Mouse (Mus musculus) T-helper 17 cell (primary cell): Measurements from ENCODE around the gene Sdr42e1.

Experiments
- in situ Hi-C, 2 experiments: fragments of 300-600 bp; cut with MboI, MseI; formaldehyde crosslinking; loops; 1 replicate in 1 of 2; 2 replicates in 1 of 2; pipeline ENCODE4 v1.15.1; 2025; ENCODE audit warnings: high pct_unique_total_duplicates in 2 of 2

The Sdr42e1 gene

GRCm38 (mm10) chr8:117667349-117668124 is 6.0 kb downstream of the Sdr42e1 start:
- in situ Hi-C loops = no loop called here

- in situ Hi-C loops = no loop called here
Measured at GRCm38 (mm10) chr8:117660358-117661031, 13.0 kb downstream of the Sdr42e1 start.

DNA sequence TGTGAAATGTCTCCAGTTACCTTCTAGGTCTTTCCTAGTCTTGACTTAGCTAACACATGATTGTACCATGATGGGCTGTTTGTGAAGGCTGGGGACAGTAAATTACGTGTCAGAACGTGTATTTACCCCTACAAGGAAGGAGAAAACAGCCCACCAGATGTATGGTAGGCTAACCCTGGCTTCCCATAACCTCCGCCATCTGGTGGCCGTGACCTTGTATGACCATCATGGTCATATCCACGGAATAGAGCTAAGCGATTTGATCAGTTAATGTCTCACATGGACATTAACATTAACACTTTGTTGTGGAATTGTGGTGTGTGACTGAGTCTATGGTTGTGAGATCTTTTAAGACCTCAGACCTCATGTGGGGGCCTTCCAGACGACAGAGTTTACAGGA is 14.5 kb downstream of the Sdr42e1 start:
- in situ Hi-C loops = no loop called here

GRCm38 (mm10) chr8:117652318-117652717 is 21.2 kb downstream of the Sdr42e1 start:
- in situ Hi-C loops = no loop called here

DNA sequence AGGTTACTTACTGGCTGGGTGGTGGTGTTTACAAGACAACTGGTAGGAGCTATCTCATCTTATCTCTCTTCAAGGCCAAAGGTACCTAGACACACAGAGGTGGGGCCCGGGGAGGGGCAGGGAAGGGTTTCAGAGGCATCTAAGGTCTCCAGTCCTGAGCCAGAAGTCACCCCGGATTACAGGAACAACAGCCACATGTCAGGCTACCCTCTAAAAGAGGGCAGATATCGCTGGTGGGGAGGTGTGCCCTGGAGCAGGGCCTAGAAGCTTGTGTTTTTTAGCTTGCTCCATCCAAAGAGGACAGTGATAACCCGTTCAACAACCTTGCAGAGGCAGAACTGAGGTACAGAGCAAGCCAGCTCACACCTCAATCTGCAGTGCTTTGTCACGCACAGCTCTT is 27.0 kb downstream of the Sdr42e1 start:
- in situ Hi-C loops = loop anchor here (10.0 to 25.0 kb wide), 2 partner anchors 218 to 1416 kb away; no protein-coding TSS in a partner anchor

DNA sequence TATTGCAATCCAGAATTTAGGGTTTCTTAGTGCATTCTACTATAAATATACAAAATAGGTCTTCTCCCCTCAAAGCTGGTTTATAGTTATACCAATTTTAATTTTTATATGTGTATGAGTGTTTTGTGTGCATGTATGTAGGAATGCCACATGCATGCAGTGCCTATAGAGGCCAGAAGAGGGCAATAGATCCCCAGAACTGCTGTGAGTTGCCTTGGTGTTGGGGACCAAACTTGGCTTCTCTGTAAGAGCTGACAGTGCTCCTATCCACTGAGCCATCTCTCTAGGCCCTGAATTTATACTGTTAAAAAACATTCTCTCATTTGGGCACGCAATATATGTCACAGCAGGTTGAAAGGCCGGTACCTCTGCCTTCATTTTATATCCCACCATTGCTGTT is 27.5 kb downstream of the Sdr42e1 start:
- in situ Hi-C loops = loop anchor here (10.0 to 25.0 kb wide), 2 partner anchors 219 to 1416 kb away; no protein-coding TSS in a partner anchor

DNA sequence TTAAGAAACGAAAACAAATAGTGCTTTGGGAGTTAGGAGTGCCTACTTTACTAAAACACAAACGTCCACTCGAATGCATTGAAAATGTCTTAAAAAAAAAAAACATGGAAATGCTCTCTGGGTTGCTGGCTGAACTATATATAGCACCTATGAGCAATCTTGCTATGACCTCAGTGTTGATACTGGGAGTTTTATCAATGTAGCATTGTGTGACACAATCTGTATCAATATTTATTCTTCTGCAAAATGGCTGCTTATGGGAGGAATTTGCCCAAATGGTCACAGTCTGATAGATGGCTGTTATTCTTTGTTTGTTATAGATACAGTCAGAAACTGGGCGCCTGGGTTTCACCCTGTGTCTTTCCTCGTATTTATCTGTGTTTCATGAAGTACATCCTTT is 28.0 kb downstream of the Sdr42e1 start:
- in situ Hi-C loops = loop anchor here (10.0 to 25.0 kb wide), 2 partner anchors 219 to 1417 kb away; no protein-coding TSS in a partner anchor

DNA sequence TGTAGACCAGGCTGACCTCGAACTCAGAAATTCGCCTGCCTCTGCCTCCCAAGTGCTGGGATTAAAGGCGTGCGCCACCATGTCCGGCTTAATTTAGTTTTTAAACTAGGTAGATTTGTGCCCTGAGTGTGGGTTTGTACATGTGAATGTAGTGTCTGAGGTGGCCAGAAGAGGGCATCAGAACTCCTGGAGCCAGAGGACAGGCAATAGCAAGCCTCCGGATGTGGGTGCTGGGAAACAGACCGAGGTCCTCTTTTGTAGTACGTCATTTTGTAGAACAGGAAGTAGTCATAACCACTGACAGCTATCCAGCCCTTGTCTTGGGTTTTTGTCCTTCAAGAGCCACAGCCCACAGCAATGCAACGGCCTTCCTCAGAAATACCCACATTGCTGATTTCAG is 33.9 kb downstream of the Sdr42e1 start:
- in situ Hi-C loops = loop anchor here (10.0 to 25.0 kb wide), 2 partner anchors 225 to 1423 kb away; no protein-coding TSS in a partner anchor

DNA sequence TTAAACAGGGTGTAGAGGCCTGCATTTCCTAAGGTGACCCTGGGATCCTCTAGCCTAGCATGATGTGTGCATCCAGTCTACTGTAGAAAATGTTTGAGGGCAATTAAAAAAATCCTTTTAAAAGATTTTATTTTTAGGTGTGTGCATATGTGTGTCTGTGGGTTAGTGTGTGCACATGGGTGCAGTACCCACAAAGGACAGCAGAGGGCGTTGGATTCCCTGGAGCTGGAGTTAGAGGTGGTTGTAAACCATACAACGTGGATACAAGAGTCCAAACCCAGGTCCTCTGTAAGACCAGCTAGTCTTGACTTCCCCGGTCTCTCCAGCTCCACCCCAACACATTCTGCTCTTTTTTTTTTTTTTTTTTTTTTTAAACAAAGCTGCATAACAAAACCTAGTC is 36.0 kb downstream of the Sdr42e1 start:
- in situ Hi-C loops = loop anchor here in 1 of 2 experiments (25.0 kb wide), 1 partner anchor 1425 kb away; no protein-coding TSS in a partner anchor

- in situ Hi-C loops = loop anchor here in 1 of 2 experiments (25.0 kb wide), 1 partner anchor 1428 kb away; no protein-coding TSS in a partner anchor
Measured at GRCm38 (mm10) chr8:117634406-117634805, 39.1 kb downstream of the Sdr42e1 start.

DNA sequence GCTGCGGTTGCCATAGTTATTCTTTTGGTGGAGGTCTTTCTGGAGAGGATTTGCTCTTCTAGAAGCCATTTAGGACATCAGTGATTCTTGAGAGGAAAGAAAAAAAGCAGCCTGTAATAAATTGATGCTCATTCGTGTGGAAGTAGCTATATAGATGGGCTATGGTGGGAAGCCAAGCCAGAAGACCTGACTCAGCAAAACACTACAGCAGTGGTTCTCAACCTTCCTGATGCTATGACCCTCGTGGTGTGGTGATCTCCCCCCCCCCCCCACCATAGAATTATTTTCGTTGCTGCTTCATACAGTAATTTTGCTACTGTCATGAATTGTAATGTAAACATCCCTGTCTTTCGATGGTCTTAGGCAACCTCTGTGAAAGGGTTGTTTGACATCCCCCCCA is 41.0 kb downstream of the Sdr42e1 start:
- in situ Hi-C loops = loop anchor here in 1 of 2 experiments (25.0 kb wide), 1 partner anchor 1430 kb away; no protein-coding TSS in a partner anchor

GRCm38 (mm10) chr8:117627096-117627495 is 46.4 kb downstream of the Sdr42e1 start:
- in situ Hi-C loops = loop anchor here in 1 of 2 experiments (25.0 kb wide), 1 partner anchor 1435 kb away; no protein-coding TSS in a partner anchor

GRCm38 (mm10) chr8:117626040-117626838 is 47.2 kb downstream of the Sdr42e1 start:
- in situ Hi-C loops = loop anchor here in 1 of 2 experiments (25.0 kb wide), 1 partner anchor 1436 kb away; no protein-coding TSS in a partner anchor

- in situ Hi-C loops = no loop called here
Measured at GRCm38 (mm10) chr8:117612861-117613260, 60.6 kb downstream of the Sdr42e1 start.
